Mouse (Mus musculus) forebrain, embryonic 10.5 days (tissue): ENCODE data around the gene Rpl15. TPM values are rescaled to one million over a fixed set of nuclear protein-coding genes. Genes with fewer than 3 reads are reported as not detected.
"Not testable (repeated sequence)": the region's sequence is repeated elsewhere in the genome, so short reads cannot be mapped to it uniquely, and the experiment has no call there.

ENCODE experiments used
- DNase-seq: peaks from one replicate; pipeline ENCODE4 v3.0.0-alpha.2; 2017; ENCODE audit warnings: low spot score; ENCODE audit errors: extremely low spot score
- H3K27ac ChIP-seq: fragments of 300-500 bp; sonication (generic); 2 replicates; pipeline ENCODE4 v1.5.1; 2016; ENCODE audit warnings: mild to moderate bottlenecking
- H3K27me3 ChIP-seq: fragments of 300-500 bp; sonication (generic); 2 replicates; pipeline ENCODE4 v1.6.1; 2016; ENCODE audit warnings: mild to moderate bottlenecking; ENCODE audit not compliant: poor library complexity, severe bottlenecking
- H3K36me3 ChIP-seq: fragments of 300-500 bp; sonication (generic); replicated peaks from 2 replicates; pipeline ENCODE4 v1.6.1; 2016; ENCODE audit warnings: mild to moderate bottlenecking, moderate library complexity
- H3K4me1 ChIP-seq: fragments of 300-500 bp; sonication (generic); 2 replicates; pipeline ENCODE4 v1.6.1; 2016
- H3K4me3 ChIP-seq: fragments of 300-500 bp; sonication (generic); 2 replicates; pipeline ENCODE4 v1.5.1; 2016; ENCODE audit warnings: mild to moderate bottlenecking, moderate library complexity
- H3K9me3 ChIP-seq: fragments of 300-500 bp; sonication (generic); 2 replicates; pipeline ENCODE4 v1.6.1; 2016; ENCODE audit warnings: mild to moderate bottlenecking, moderate library complexity
- WGBS: fragments of 180-500 bp; shearing (Covaris S2); methylation state at CpG from one replicate; pipeline ENCODE4 v1.1.7; 2016; 5-methylcytosine and 5-hydroxymethylcytosine counted together
- polyA plus RNA-seq: library from polyadenylated mRNA; unstranded; fragments of >200 nt; fragmentation: Nextera tagmentation; extraction: Ambion mirVana; gene quantifications from 2 replicates; pipeline ENCODE4 v1.2.1, GENCODE M21; 2016

Rpl15 gene
- polyA plus RNA-seq, 1 experiment from 2014 or later, result 464 TPM

GRCm38 (mm10) chr14:18286441-18286840 is 15.2 kb upstream of the Rpl15 start:
- no peak overlapping the region for H3K4me3 ChIP-seq
- H3K4me1 ChIP-seq, result no peaks in the 10 kb centered on the region
- H3K36me3 ChIP-seq, result peaks cover 33% of the 10 kb centered on the region
- H3K27ac ChIP-seq, result no peak overlapping the region
- H3K27me3 ChIP-seq, result no peaks in the 10 kb centered on the region
- no peaks in the 10 kb centered on the region for H3K9me3 ChIP-seq
- DNase-seq, result no peak
- WGBS, result 96% methylated on average over 2 of the region's 2 CpGs

GRCm38 (mm10) chr14:18285476-18285875 is 14.3 kb upstream of the Rpl15 start:
- H3K36me3 ChIP-seq, result peaks cover 38% of the 10 kb centered on the region
- 91% methylated on average over 3 of the region's 3 CpGs for WGBS
- no peak overlapping the region for H3K27ac ChIP-seq
- DNase-seq, result no peak
- H3K4me3 ChIP-seq, result no peak overlapping the region
- no peaks in the 10 kb centered on the region for H3K4me1 ChIP-seq
- H3K27me3 ChIP-seq, result no peaks in the 10 kb centered on the region
- no peaks in the 10 kb centered on the region for H3K9me3 ChIP-seq

- Histone ChIP-seq H3K4me1 (no peaks in the 10 kb centered on the region), H3K27me3 (no peaks in the 10 kb centered on the region), H3K4me3 (no peak overlapping the region), H3K9me3 (no peaks in the 10 kb centered on the region), H3K27ac (no peak overlapping the region), H3K36me3 (peaks cover 47% of the 10 kb centered on the region)
- 86% methylated on average over 2 of the region's 2 CpGs for WGBS
- DNase-seq, result no peak
These were observed 13.4 kb upstream of the Rpl15 start for GRCm38 (mm10) chr14:18284581-18284980.

GRCm38 (mm10) chr14:18280375-18280774 is 9.2 kb upstream of the Rpl15 start:
- Histone ChIP-seq H3K4me3 (no peak overlapping the region), H3K9me3 (peaks cover 2% of the 10 kb centered on the region; the same call in 1 of the 2 replicates), H3K4me1 (no peaks in the 10 kb centered on the region), H3K36me3 (peaks cover 82% of the 10 kb centered on the region), H3K27ac (no peak overlapping the region), H3K27me3 (no peaks in the 10 kb centered on the region)
- DNase-seq, result no peak
- 96% methylated on average over 5 of the region's 5 CpGs for WGBS

GRCm38 (mm10) chr14:18274526-18274925 is 3.3 kb upstream of the Rpl15 start:
- peaks cover 2% of the 10 kb centered on the region; the same call in 1 of the 2 replicates for H3K9me3 ChIP-seq
- no peak overlapping the region for H3K4me3 ChIP-seq
- DNase-seq, result no peak
- peaks cover 10% of the 10 kb centered on the region for H3K4me1 ChIP-seq
- H3K36me3 ChIP-seq, result peaks cover 41% of the 10 kb centered on the region
- 95% methylated on average over 1 of the region's 1 CpGs for WGBS
- no peak overlapping the region for H3K27ac ChIP-seq
- no peaks in the 10 kb centered on the region for H3K27me3 ChIP-seq

GRCm38 (mm10) chr14:18271666-18272065 is 475 bp upstream of the Rpl15 start:
- Histone ChIP-seq H3K27me3 (no peaks in the 10 kb centered on the region), H3K27ac (no peak overlapping the region), H3K36me3 (peaks cover 40% of the 10 kb centered on the region), H3K9me3 (no peaks in the 10 kb centered on the region), H3K4me1 (peaks cover 18% of the 10 kb centered on the region), H3K4me3 (peak overlapping the region; percentile 88)
- DNase-seq, result no peak
- WGBS, result 21% methylated on average over 7 of the region's 7 CpGs

GRCm38 (mm10) chr14:18269947-18270528 is 1.2 kb downstream of the Rpl15 start:
- Histone ChIP-seq H3K27ac (peak overlapping the region; percentile 98), H3K4me1 (peaks cover 18% of the 10 kb centered on the region), H3K36me3 (peaks cover 44% of the 10 kb centered on the region), H3K4me3 (peak overlapping the region; percentile 88)
- H3K27me3 ChIP-seq, H3K9me3 ChIP-seq, DNase-seq: not testable (repeated sequence)
- WGBS, result 1% methylated on average over 24 of the region's 24 CpGs

GRCm38 (mm10) chr14:18263427-18263826 is 7.8 kb downstream of the Rpl15 start:
- Histone ChIP-seq H3K4me1 (peaks cover under 1% of the 10 kb centered on the region; the same call in 1 of the 2 replicates), H3K4me3 (no peak overlapping the region), H3K27me3 (no peaks in the 10 kb centered on the region), H3K9me3 (peaks cover 10% of the 10 kb centered on the region; the same call in 1 of the 2 replicates), H3K36me3 (peaks cover 60% of the 10 kb centered on the region), H3K27ac (no peak overlapping the region)
- no peak for DNase-seq
- 81% methylated on average over 4 of the region's 4 CpGs for WGBS

- H3K4me1 ChIP-seq, result no peaks in the 10 kb centered on the region
- peaks cover 10% of the 10 kb centered on the region; the same call in 1 of the 2 replicates for H3K9me3 ChIP-seq
- no peak for DNase-seq
- H3K4me3 ChIP-seq, result no peak overlapping the region
- WGBS, result 92% methylated on average over 3 of the region's 3 CpGs
- peaks cover 38% of the 10 kb centered on the region for H3K36me3 ChIP-seq
- H3K27ac ChIP-seq, result no peak overlapping the region
- H3K27me3 ChIP-seq, result no peaks in the 10 kb centered on the region
These were observed 10.0 kb downstream of the Rpl15 start for GRCm38 (mm10) chr14:18261203-18261602.

- WGBS, result 91% methylated on average over 21 of the region's 21 CpGs
- no peak for DNase-seq
- Histone ChIP-seq H3K4me3 (no peak overlapping the region), H3K9me3 (peaks cover 8% of the 10 kb centered on the region; the same call in 1 of the 2 replicates), H3K36me3 (no peaks in the 10 kb centered on the region), H3K4me1 (peaks cover 9% of the 10 kb centered on the region), H3K27me3 (no peaks in the 10 kb centered on the region), H3K27ac (no peak overlapping the region)
These were observed 28.5 kb downstream of the Rpl15 start for GRCm38 (mm10) chr14:18242638-18243130.

GRCm38 (mm10) chr14:18241786-18242185 is 29.4 kb downstream of the Rpl15 start:
- H3K9me3 ChIP-seq, result peaks cover 8% of the 10 kb centered on the region; the same call in 1 of the 2 replicates
- WGBS, result 91% methylated on average over 4 of the region's 4 CpGs
- H3K27me3 ChIP-seq, result no peaks in the 10 kb centered on the region
- no peak for DNase-seq
- peaks cover 18% of the 10 kb centered on the region for H3K4me1 ChIP-seq
- no peaks in the 10 kb centered on the region for H3K36me3 ChIP-seq
- H3K4me3 ChIP-seq, result no peak overlapping the region
- H3K27ac ChIP-seq, result no peak overlapping the region

GRCm38 (mm10) chr14:18240132-18240531 is 31.1 kb downstream of the Rpl15 start:
- Histone ChIP-seq H3K27me3 (no peaks in the 10 kb centered on the region), H3K9me3 (peaks cover 8% of the 10 kb centered on the region; the same call in 1 of the 2 replicates), H3K4me3 (no peak overlapping the region), H3K4me1 (peaks cover 18% of the 10 kb centered on the region), H3K27ac (no peak overlapping the region), H3K36me3 (no peaks in the 10 kb centered on the region)
- WGBS, result 71% methylated on average over 7 of the region's 7 CpGs
- DNase-seq, result no peak
